In the genomic region with DNA sequence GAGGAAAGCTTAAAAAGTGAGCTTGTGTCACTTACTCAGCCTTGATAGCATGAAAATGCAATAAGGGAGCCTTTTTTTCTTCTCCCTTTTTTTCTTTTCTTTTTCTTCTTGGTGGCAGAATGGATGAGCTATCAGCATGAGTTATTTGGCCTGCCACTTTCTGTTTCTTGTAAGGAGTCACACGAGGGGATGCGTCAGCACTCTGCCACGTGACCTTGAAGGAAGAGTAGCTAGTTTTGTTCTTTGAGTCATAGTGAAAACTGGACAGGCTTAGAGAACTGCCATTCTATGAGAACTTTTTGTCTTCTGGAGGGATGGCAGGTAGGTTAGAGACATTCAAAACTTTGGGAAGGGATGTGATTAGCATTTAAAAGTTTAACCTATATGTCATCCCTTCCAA, we compare ENCODE assay signal across 23 mouse cellular contexts. TPM values are rescaled to one million over a fixed set of nuclear protein-coding genes. Genes with fewer than 3 reads are reported as not detected.
DNase-seq lines count a peak whose midpoint lies in the region; ATAC-seq lines count a peak whose summit lies in the region.
"Had no signal": no experiment of that assay in that cellular context is flagged by ENCODE, and none has a peak within 500 bp of the region (broad histone marks: within the 10 kb centered on the region; RNA-seq: fewer than 3 reads in every experiment).

No protein-coding gene starts in this region.

- no peaks in the 10 kb centered on the region for H3K9me3 ChIP-seq in heart, embryonic 11.5 days (replicated peaks; ENCODE audit: control insufficient read depth, low read length)
- H3K9me3 ChIP-seq in hindbrain, embryonic 14.5 days (ENCODE audit: control insufficient read depth, low read length): no peaks in the 10 kb centered on the region
- H3K9me3 ChIP-seq: embryonic facial prominence, embryonic 12.5 days; limb, embryonic 13.5 days; liver, embryonic 15.5 days; midbrain, embryonic 13.5 days had no signal

- H3K4me1 ChIP-seq in heart, embryonic 11.5 days (ENCODE audit: control insufficient read depth, insufficient read depth, low read length): 0 out of 2 replicates have a peak, but pooled peaks cover 4% of the 10 kb centered on the region
- no peaks in the 10 kb centered on the region; the same call in 1 of the 2 replicates for H3K4me1 ChIP-seq in hindbrain, embryonic 14.5 days (replicated peaks; ENCODE audit: control insufficient read depth, insufficient read depth, low read length)
- H3K4me1 ChIP-seq: embryonic facial prominence, embryonic 12.5 days had no signal

- no peaks in the 10 kb centered on the region for H3K36me3 ChIP-seq in heart, embryonic 11.5 days (ENCODE audit: control insufficient read depth, insufficient read depth, low read length)
- no peaks in the 10 kb centered on the region for H3K36me3 ChIP-seq in hindbrain, embryonic 14.5 days (replicated peaks; ENCODE audit: control insufficient read depth, insufficient read depth)
- H3K36me3 ChIP-seq: embryonic facial prominence, embryonic 12.5 days; limb, embryonic 13.5 days; liver, embryonic 15.5 days; midbrain, embryonic 13.5 days had no signal

- no peak overlapping the region for H3K9ac ChIP-seq in heart, embryonic 11.5 days (ENCODE audit: low read depth, low read length)
- no peak overlapping the region for H3K9ac ChIP-seq in hindbrain, embryonic 14.5 days
- H3K9ac ChIP-seq: embryonic facial prominence, embryonic 12.5 days; limb, embryonic 13.5 days; liver, embryonic 15.5 days; midbrain, embryonic 13.5 days had no signal

- no peak for ATAC-seq in heart, embryonic 11.5 days (replicated peaks; ENCODE audit: insufficient number of reproducible peaks, low FRiP score, low TSS enrichment)
- no peak for ATAC-seq in hindbrain, embryonic 14.5 days (ENCODE audit: low FRiP score)
- ATAC-seq: hindbrain, embryonic 16.5 days; midbrain, embryonic 13.5 days; Patski had no signal

- WGBS in heart, embryonic 11.5 days (ENCODE audit: insufficient replicate concordance): 53% methylated on average over 3 of the region's 3 CpGs
- WGBS in hindbrain, embryonic 14.5 days: 74% methylated on average over 3 of the region's 3 CpGs

- no peak overlapping the region for H3K27ac ChIP-seq in heart, embryonic 11.5 days (ENCODE audit: low read depth, low read length)
- H3K27ac ChIP-seq in hindbrain, embryonic 14.5 days: no peak overlapping the region
- H3K27ac ChIP-seq: embryonic facial prominence, embryonic 12.5 days; heart, adult 2 months; limb, embryonic 13.5 days; liver, embryonic 15.5 days; midbrain, embryonic 13.5 days had no signal

- DNase-seq in heart, adult 9 months (ENCODE audit: low spot score in 2 of 2): peak; percentile 53
- peak; percentile 6 for DNase-seq in A20 (ENCODE audit: low read depth, low spot score)
- DNase-seq in adrenal gland, adult 8-10 months: peak; percentile 34
- peak; percentile 25 for DNase-seq in induced T-regulatory cell, adult 2 months (ENCODE audit: low read depth)
- DNase-seq in spleen, postnatal 10 days (ENCODE audit: low spot score in 2 of 2): no peak
- DNase-seq in T-cell, adult 2 months (ENCODE audit: low spot score): no peak
- DNase-seq in hindbrain, embryonic 14.5 days (ENCODE audit: low spot score): no peak
- DNase-seq: cerebellum, adult 8-10 months; gastrocnemius, postnatal 10 days; heart, adult 2 months; heart, postnatal 14 days; kidney, adult 11 months; kidney, postnatal 10 days; lung, postnatal 4 days; thymus, adult 18-20 months had no signal

- no peak overlapping the region for H3K4me3 ChIP-seq in heart, embryonic 11.5 days (ENCODE audit: low read depth, low read length)
- no peak overlapping the region for H3K4me3 ChIP-seq in hindbrain, embryonic 14.5 days (replicated peaks; ENCODE audit: low read length)
- H3K4me3 ChIP-seq: embryonic facial prominence, embryonic 12.5 days; heart, adult 2 months; limb, embryonic 13.5 days; liver, embryonic 15.5 days; midbrain, embryonic 13.5 days had no signal

- H3K4me2 ChIP-seq in heart, embryonic 11.5 days: no peak overlapping the region
- H3K4me2 ChIP-seq in hindbrain, embryonic 14.5 days (replicated peaks): no peak overlapping the region
- H3K4me2 ChIP-seq: embryonic facial prominence, embryonic 12.5 days; limb, embryonic 13.5 days; midbrain, embryonic 13.5 days had no signal

- no peaks in the 10 kb centered on the region for H3K27me3 ChIP-seq in heart, embryonic 11.5 days (ENCODE audit: control insufficient read depth, insufficient read depth, low read length)
- H3K27me3 ChIP-seq in hindbrain, embryonic 14.5 days (ENCODE audit: control insufficient read depth, insufficient read depth, low read length): no peaks in the 10 kb centered on the region
- H3K27me3 ChIP-seq: embryonic facial prominence, embryonic 12.5 days; limb, embryonic 13.5 days; liver, embryonic 15.5 days; Patski had no signal

RNA-seq across cellular contexts. Expression of a gene that starts 17.1 kb away (rescaled TPM):
- polyA plus RNA-seq in heart, embryonic 11.5 days (2014; fragmentation: Nextera tagmentation; extraction: Ambion mirVana): 15.2 and 21.5 TPM in 2 replicates
- total RNA-seq in adrenal gland, adult 8-10 months (2022): 10 to 100 TPM; 19.6 to 26.7 (median 22.6) TPM
- polyA plus RNA-seq in hindbrain, embryonic 14.5 days (2014; fragmentation: Nextera tagmentation; extraction: Ambion mirVana): 34.4 and 41.6 TPM in 2 replicates
- total RNA-seq: neutrophil, adult 5-6 weeks had no signal

Comparison
In these comparisons a context has a peak if more than half of its experiments do, and no peak if none do; other contexts are left out.
1. DNase-seq: peak in heart, adult 9 months (2 of 2), A20 (single experiment), adrenal gland, adult 8-10 months (single experiment) and induced T-regulatory cell, adult 2 months (single experiment); none in spleen, postnatal 10 days (0 of 2), T-cell, adult 2 months (single experiment) and hindbrain, embryonic 14.5 days (single experiment).